Mouse (Mus musculus): Measurements from ENCODE around the gene Ubb. TPM values are rescaled to one million over a fixed set of nuclear protein-coding genes. Genes with fewer than 3 reads are reported as not detected.
"Not testable (repeated sequence)": the region's sequence is repeated elsewhere in the genome, so short reads cannot be mapped to it uniquely, and the experiment has no call there.

Ubb gene
- 3,674 and 3,736 TPM in 2 replicates for polyA plus RNA-seq (2016; fragmentation: Nextera tagmentation; extraction: Ambion mirVana)

DNA sequence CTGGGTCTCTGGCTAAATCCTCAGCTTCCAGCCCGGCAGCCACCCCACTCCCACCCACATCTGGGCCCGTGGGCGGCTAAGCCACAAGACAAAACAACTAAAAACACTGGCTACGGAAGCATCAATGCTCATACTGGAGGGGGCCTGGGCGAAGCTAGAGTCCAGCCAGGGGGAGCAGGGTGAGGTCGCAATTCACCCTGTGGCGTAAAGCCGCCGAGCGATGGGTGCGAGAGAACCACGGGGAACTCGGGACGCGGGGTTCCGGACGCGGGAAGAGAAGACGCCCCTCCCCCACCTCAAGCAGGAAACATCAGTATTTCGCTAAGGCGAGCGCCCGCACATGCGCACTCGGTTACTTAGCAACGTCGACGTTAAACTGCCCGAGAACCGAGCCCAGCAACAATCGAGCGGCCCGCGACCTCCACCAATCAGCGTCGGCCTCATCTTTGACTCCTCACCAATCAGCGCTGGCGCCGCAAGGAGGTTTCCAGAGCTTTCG lies at the start of gene Ubb:
Gene Ubb (plus strand): TSS at position 445 of the 499 bp plus-strand sequence.
- peaks cover 20% of the 10 kb centered on the region; the same call in 1 of the 2 replicates for H3K36me3 ChIP-seq
- peak; percentile 97 for ATAC-seq (ENCODE audit: low FRiP score)

DNA sequence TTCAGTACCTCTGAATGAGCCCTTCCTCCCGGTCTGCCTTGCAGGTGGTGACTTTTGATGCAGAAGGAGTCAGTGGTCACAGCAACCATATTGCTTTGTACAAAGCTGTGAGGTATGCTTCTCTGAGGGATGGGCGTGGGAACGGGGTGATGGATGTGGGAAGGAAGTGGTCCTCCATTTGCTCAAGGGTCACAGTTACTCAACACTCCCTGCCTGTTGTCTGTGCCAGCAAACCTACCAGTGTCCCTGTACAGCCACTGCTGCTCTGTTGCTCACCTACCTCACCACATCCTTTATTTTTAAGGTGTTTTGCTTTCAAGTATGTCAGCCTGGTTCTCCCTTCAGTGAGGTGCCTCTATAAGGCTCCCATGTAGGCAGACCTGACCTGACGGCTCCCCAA lies 43.3 kb upstream of the Ubb start:
- Histone ChIP-seq H3K9ac (no peak overlapping the region), H3K36me3 (no peaks in the 10 kb centered on the region), H3K4me1 (no peaks in the 10 kb centered on the region), H3K4me3 (no peak overlapping the region), H3K27ac (no peak overlapping the region), H3K4me2 (replicated peaks) (no peak overlapping the region), H3K27me3 (no peaks in the 10 kb centered on the region), H3K9me3 (replicated peaks) (no peaks in the 10 kb centered on the region)
- ATAC-seq (ENCODE audit: low FRiP score), result no peak
- 86% methylated on average over 4 of the region's 4 CpGs for WGBS

More for the DNA sequence above, at the start of gene Ubb:
- H3K4me1 ChIP-seq, result peaks cover 29% of the 10 kb centered on the region
- no peaks in the 10 kb centered on the region for H3K9me3 ChIP-seq (replicated peaks)
- H3K27ac ChIP-seq, result peak within 1 kb of the TSS; percentile 99
- H3K27me3 ChIP-seq, result no peaks in the 10 kb centered on the region
- peak within 1 kb of the TSS; percentile 95 for H3K9ac ChIP-seq
- peak within 1 kb of the TSS; percentile 67 for H3K4me3 ChIP-seq
- H3K4me2 ChIP-seq (replicated peaks), result peak within 1 kb of the TSS; percentile 76
- under 1% methylated on average over 40 of the region's 40 CpGs for WGBS

DNA sequence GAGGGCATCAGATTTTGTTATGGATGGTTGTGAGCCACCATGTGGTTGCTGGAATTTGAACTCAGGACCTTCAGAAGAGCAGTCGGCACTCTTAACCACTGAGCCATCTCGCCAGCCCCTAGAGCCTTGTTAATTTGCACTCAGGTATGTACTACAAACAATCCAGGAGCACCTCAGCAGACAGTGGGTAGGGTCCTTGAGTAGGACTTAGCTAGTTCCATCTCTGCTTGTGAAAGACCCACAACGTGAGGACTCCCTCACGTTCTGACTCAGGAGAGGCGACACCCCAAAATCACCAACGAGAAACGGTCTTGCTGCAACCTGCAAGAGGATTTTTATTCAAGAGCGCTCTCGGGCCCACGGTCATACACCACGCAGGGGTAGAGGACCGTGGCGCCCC lies 42.6 kb upstream of the Ubb start:
- WGBS, result 96% methylated on average over 13 of the region's 13 CpGs

DNA sequence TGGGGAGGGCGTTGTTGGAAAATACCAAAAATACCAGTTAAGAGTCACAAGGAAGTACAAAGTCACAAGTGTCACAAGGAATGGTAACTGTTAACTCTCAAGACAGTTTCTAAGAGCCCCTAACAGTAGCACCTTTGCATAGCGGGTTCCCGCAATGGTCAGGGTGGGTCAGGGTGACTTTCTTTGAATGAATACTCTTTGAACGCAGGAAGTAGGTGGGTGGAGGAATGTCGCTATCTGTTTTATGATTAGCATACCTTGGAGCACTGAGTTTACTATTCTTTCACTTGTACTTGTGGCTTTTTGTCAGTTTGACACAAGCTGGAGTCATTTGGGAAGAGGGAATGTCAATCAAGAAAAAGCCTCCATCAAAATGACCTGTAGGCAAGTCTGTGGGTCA lies 42.2 kb upstream of the Ubb start:
- H3K4me1 ChIP-seq; H3K9ac ChIP-seq; H3K9me3 ChIP-seq (replicated peaks); ATAC-seq (ENCODE audit: low FRiP score); H3K27ac ChIP-seq; H3K4me2 ChIP-seq (replicated peaks); H3K36me3 ChIP-seq; H3K4me3 ChIP-seq; H3K27me3 ChIP-seq: not testable (repeated sequence)
- WGBS, result 99% methylated on average over 5 of the region's 5 CpGs

More for the DNA sequence above, 42.6 kb upstream of the Ubb start:
- not testable (repeated sequence) for H3K9ac ChIP-seq; H3K4me3 ChIP-seq; H3K27me3 ChIP-seq; H3K36me3 ChIP-seq; H3K4me1 ChIP-seq; H3K27ac ChIP-seq; H3K4me2 ChIP-seq (replicated peaks); H3K9me3 ChIP-seq (replicated peaks); ATAC-seq (ENCODE audit: low FRiP score)

DNA sequence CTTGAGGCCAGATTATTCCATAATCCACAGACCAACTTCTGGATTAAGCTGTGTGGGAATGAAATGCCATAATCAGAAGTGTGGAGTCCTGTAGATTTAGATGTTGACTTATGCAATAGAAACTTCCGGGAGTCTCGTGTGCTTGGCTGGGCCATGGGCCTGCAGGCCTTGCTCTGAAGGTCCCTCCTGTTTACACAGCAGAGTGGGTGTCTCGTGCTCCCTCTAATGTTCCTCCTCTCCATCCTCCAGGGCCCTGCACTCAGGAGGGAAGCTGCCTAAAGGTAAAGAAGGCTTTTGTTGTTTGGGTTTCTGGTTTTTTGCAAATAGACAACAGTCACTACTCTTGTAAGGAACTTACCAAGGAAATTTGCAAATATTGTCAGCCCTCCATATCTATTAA lies 41.4 kb upstream of the Ubb start:
- no peak for ATAC-seq (ENCODE audit: low FRiP score)
- no peaks in the 10 kb centered on the region; the same call in 1 of the 2 replicates for H3K36me3 ChIP-seq
- no peak overlapping the region for H3K4me3 ChIP-seq
- H3K27me3 ChIP-seq, result no peaks in the 10 kb centered on the region
- no peak overlapping the region for H3K9ac ChIP-seq
- H3K9me3 ChIP-seq (replicated peaks), result no peaks in the 10 kb centered on the region
- no peak overlapping the region for H3K27ac ChIP-seq
- no peaks in the 10 kb centered on the region for H3K4me1 ChIP-seq
- H3K4me2 ChIP-seq (replicated peaks), result no peak overlapping the region
- WGBS, result 86% methylated on average over 3 of the region's 3 CpGs

DNA sequence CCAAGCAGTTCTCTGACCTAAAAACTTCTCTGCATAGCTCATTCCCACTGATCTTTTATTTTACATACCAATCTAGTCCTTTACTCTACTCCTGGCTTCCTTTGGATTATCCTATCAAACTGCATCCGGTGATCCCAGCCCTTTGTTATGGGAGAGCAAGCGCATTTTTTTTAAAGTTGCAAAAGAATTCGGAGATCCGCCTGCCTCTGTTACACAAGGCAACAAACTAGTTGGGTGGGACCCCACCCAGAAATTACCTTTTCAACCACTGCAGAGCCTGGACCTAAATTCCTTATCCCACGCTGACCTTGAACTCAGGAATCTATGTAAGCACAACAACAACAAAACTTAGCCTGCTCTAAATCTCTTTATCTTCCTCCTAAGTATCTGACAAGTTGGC lies 40.0 kb upstream of the Ubb start:
- H3K27me3 ChIP-seq, result no peaks in the 10 kb centered on the region
- no peak for ATAC-seq (ENCODE audit: low FRiP score)
- WGBS, result 87% methylated on average over 5 of the region's 5 CpGs

DNA sequence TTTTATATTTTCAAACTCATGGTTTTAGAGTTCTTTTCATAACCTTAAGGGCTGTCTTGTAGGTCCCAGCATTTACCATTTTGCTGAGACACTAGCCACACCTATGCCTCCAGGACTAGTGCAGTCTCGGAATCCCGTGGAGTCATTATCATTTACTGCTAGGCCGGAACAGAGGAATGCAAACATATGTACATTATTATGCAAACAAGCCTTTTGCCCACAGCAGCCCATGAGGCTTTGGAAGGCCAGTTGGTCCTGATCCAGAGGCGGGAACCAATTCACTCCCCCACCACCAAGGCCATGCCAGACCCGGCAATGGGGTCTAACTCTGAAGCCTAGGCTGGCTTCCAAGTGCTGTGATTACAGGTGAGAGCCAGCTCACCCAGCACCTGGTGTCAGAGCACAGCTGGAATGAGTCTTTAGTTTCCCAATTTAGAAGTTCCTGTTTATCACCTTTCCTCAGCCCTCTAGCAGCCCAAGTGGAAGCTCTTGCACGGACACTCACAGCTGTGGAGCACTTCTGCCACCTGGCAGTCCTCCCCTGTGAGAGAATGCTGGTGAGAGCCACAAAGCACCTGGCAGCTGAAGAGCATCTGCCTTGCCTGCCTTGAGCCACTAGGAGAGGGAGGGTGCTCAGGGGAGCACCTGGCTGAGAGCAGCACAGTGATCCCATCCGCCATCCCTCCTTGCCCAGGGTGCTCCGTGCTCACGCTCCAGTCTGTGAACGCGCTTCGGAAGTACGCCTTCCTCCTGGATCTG lies 39.3 kb upstream of the Ubb start:
- no peaks in the 10 kb centered on the region for H3K27me3 ChIP-seq
- no peak overlapping the region for H3K9ac ChIP-seq
- H3K4me3 ChIP-seq, result no peak overlapping the region
- no peak overlapping the region for H3K4me2 ChIP-seq (replicated peaks)
- ATAC-seq (ENCODE audit: low FRiP score), result no peak
- H3K27ac ChIP-seq, result no peak overlapping the region
- 72% methylated on average over 13 of the region's 13 CpGs for WGBS
- no peaks in the 10 kb centered on the region for H3K9me3 ChIP-seq (replicated peaks)
- H3K36me3 ChIP-seq, result no peaks in the 10 kb centered on the region; the same call in 1 of the 2 replicates
- no peaks in the 10 kb centered on the region for H3K4me1 ChIP-seq

More for the DNA sequence above, 40.0 kb upstream of the Ubb start:
- Histone ChIP-seq H3K4me3 (no peak overlapping the region), H3K27ac (no peak overlapping the region), H3K9me3 (replicated peaks) (no peaks in the 10 kb centered on the region), H3K4me1 (no peaks in the 10 kb centered on the region), H3K9ac (no peak overlapping the region), H3K36me3 (no peaks in the 10 kb centered on the region; the same call in 1 of the 2 replicates), H3K4me2 (replicated peaks) (no peak overlapping the region)

DNA sequence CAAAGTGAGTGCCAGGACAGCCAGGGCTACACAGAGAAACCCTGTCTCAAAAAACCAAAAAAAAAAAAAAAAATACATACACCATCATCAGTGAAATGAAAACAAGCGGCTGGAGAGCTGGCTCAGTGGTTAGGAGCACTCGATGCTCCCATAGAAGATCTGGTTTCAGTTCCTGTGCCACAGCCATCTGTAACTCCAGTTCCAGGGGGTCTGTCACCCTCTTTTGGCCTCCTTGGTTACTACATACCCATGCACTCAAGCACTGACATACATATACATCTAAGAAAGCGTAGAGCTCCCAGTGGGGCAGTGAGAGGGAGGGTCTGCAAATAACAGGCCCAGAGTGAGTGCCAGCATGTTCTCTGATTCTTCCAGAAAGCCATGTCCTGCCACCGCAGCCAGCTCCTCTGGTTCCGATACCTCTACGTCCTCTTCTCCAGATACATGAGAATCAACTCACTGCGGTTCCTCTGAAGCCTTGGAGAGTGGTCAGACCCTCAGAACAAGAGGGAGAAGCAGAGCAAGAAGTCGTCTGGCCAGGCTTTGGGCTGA lies 38.4 kb upstream of the Ubb start:
- no peaks in the 10 kb centered on the region; the same call in 1 of the 2 replicates for H3K36me3 ChIP-seq
- H3K4me2 ChIP-seq (replicated peaks), result no peak overlapping the region
- H3K4me3 ChIP-seq, result no peak overlapping the region
- no peak overlapping the region for H3K9ac ChIP-seq
- no peak overlapping the region for H3K27ac ChIP-seq
- no peak for ATAC-seq (ENCODE audit: low FRiP score)
- no peaks in the 10 kb centered on the region for H3K9me3 ChIP-seq (replicated peaks)
- H3K4me1 ChIP-seq, result no peaks in the 10 kb centered on the region
- WGBS, result 90% methylated on average over 8 of the region's 8 CpGs
- no peaks in the 10 kb centered on the region for H3K27me3 ChIP-seq

DNA sequence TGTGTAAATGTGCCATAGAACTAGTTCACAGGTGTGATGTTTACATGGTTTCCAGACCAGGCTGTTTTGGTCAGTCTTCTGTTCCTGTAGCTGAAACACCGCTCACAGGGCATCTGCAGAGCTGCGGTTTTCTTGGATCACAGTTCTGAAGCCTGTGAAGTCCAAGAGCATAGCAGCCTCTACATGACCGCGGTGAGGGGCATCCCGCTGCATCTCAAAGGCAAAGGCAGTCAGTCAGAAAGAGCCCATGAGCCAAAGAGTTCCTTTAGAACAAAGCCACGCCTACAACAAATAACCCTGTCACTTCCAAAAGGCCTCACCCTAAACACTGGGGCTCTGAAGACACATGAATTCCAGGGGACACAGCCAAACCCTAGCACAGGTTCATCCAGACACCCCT lies 37.7 kb upstream of the Ubb start:
- Histone ChIP-seq H3K27ac (no peak overlapping the region), H3K27me3 (no peaks in the 10 kb centered on the region), H3K4me1 (no peaks in the 10 kb centered on the region), H3K4me3 (no peak overlapping the region), H3K9ac (no peak overlapping the region), H3K4me2 (replicated peaks) (no peak overlapping the region), H3K9me3 (replicated peaks) (no peaks in the 10 kb centered on the region), H3K36me3 (no peaks in the 10 kb centered on the region; the same call in 1 of the 2 replicates)
- ATAC-seq (ENCODE audit: low FRiP score), result no peak
- whole genome bisulfite sequencing, result 68% methylated on average over 6 of the region's 6 CpGs

DNA sequence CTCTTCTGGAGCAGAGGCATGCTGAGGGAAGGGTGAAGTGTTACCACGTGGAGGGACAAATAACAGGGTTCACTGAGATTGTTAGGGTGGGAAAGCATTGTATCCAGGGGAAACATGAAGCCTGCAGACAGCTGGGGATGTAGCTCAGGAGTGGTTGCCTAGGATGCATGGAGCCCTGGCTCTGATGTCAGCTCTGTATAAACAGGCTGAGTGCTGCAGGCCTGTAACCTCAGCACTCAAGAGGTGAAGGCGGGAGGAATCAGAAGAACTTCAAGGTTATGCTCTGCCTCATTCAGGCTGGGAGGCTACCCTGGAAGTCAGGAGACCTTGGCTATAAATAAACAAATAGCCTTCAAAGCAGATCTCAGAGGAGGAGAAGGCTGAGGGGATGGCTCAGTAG lies 32.0 kb upstream of the Ubb start:
- no peak overlapping the region for H3K27ac ChIP-seq
- no peaks in the 10 kb centered on the region for H3K9me3 ChIP-seq (replicated peaks)
- no peak for ATAC-seq (ENCODE audit: low FRiP score)

DNA sequence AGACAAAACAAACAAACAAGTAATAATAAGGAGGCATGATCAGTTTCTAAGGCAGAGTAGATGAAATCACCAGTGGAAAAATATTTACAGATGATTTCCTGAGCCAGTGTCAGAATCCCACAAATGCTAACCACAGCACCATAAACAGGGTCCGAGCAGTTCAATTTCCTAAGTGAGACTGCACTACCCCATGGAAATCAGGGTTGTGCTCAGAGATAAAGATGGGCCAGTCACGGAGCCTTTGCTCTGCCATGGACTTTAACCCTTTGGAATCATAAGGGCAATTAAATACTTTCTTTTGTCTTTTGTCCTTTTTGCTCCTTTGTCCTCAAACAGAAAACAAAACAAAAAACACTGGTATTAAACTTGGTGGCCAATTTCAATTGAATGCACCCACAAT lies 28.7 kb upstream of the Ubb start:
- Histone ChIP-seq H3K9ac (no peak overlapping the region), H3K4me3 (no peak overlapping the region), H3K9me3 (replicated peaks) (no peaks in the 10 kb centered on the region), H3K36me3 (peaks cover 14% of the 10 kb centered on the region; the same call in 1 of the 2 replicates), H3K27ac (no peak overlapping the region), H3K27me3 (no peaks in the 10 kb centered on the region), H3K4me1 (no peaks in the 10 kb centered on the region), H3K4me2 (replicated peaks) (no peak overlapping the region)
- no peak for ATAC-seq (ENCODE audit: low FRiP score)
- 70% methylated on average over 2 of the region's 2 CpGs for WGBS

More for the DNA sequence above, 32.0 kb upstream of the Ubb start:
- 20% methylated on average over 2 of the region's 2 CpGs for WGBS
- no peaks in the 10 kb centered on the region for H3K27me3 ChIP-seq
- H3K36me3 ChIP-seq, result peaks cover 2% of the 10 kb centered on the region; the same call in 1 of the 2 replicates
- H3K4me2 ChIP-seq (replicated peaks), result no peak overlapping the region
- H3K4me3 ChIP-seq, result no peak overlapping the region
- no peak overlapping the region for H3K9ac ChIP-seq
- H3K4me1 ChIP-seq, result no peaks in the 10 kb centered on the region

DNA sequence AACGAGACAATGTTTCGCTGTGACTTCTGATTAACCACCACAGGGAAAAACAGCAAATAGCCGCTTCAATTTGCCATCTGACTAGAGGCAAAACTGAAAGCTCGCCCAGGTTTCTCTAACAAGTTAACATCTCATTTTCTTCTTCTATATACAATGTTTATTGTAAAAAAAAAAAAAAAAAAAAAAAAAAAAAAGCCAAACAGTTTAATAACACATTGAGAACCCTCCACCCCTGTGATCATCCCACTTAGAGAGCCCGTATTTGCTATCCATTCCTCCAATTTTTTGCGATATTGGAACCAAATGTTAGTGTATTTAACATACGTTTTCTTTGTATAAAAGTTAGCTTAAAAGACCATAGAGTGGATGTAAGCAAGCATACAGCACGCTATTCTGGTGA lies 13.9 kb upstream of the Ubb start:
- Histone ChIP-seq H3K4me3 (peak overlapping the region; percentile 87; the same call in 1 of the 2 replicates), H3K27ac (no peak overlapping the region), H3K27me3 (no peaks in the 10 kb centered on the region), H3K4me1 (peaks cover 4% of the 10 kb centered on the region), H3K9ac (no peak overlapping the region), H3K36me3 (peaks cover 5% of the 10 kb centered on the region), H3K9me3 (replicated peaks) (no peaks in the 10 kb centered on the region), H3K4me2 (replicated peaks) (no peak overlapping the region)
- ATAC-seq (ENCODE audit: low FRiP score), result no peak
- WGBS, result 89% methylated on average over 8 of the region's 8 CpGs

All from hindbrain, embryonic 12.5 days (tissue).